Mouse (Mus musculus) hindbrain, embryonic 12.5 days (tissue): Measurements from ENCODE around the gene Map2k5. TPM values are rescaled to one million over a fixed set of nuclear protein-coding genes. Genes with fewer than 3 reads are reported as not detected.

Experiments used
- ATAC-seq: fragments of 200-750 bp; cut with Nextera tagmentation; 2 replicates; pipeline ENCODE4 v1.8.0; 2017; ENCODE audit warnings: moderate TSS enrichment; ENCODE audit not compliant: low FRiP score
- H3K27ac ChIP-seq: fragments of 300-500 bp; sonication (generic); 2 replicates; pipeline ENCODE4 v1.5.1; 2016; ENCODE audit warnings: mild to moderate bottlenecking
- H3K27me3 ChIP-seq: fragments of 300-500 bp; sonication (generic); 2 replicates; pipeline ENCODE4 v1.6.1; 2016; ENCODE audit warnings: mild to moderate bottlenecking
- H3K36me3 ChIP-seq: fragments of 300-500 bp; sonication (generic); 2 replicates; pipeline ENCODE4 v1.6.1; 2016; ENCODE audit warnings: mild to moderate bottlenecking
- H3K4me1 ChIP-seq: fragments of 300-500 bp; sonication (generic); 2 replicates; pipeline ENCODE4 v1.6.1; 2016
- H3K4me2 ChIP-seq: fragments of 300-500 bp; sonication (generic); replicated peaks from 2 replicates; pipeline ENCODE4 v1.6.1; 2016; ENCODE audit warnings: mild to moderate bottlenecking
- H3K4me3 ChIP-seq: fragments of 300-500 bp; sonication (generic); 2 replicates; pipeline ENCODE4 v1.5.1; 2016; ENCODE audit warnings: mild to moderate bottlenecking
- H3K9ac ChIP-seq: fragments of 300-500 bp; sonication (generic); 2 replicates; pipeline ENCODE4 v1.6.1; 2016; ENCODE audit warnings: mild to moderate bottlenecking, moderate library complexity
- H3K9me3 ChIP-seq: fragments of 300-500 bp; sonication (generic); replicated peaks from 2 replicates; pipeline ENCODE4 v1.6.1; 2016; ENCODE audit warnings: mild to moderate bottlenecking
- WGBS: fragments of 180-500 bp; shearing (Covaris S2); methylation state at CpG from one replicate; pipeline ENCODE4 v1.1.7; 2016; 5-methylcytosine and 5-hydroxymethylcytosine counted together
- polyA plus RNA-seq: library from polyadenylated mRNA; unstranded; fragments of >200 nt; fragmentation: Nextera tagmentation; extraction: Ambion mirVana; gene quantifications from 2 replicates; pipeline ENCODE4 v1.2.1, GENCODE M21; 2016

Gene Map2k5
- polyA plus RNA-seq, 1 experiment from 2014 or later: 42.0 TPM

DNA sequence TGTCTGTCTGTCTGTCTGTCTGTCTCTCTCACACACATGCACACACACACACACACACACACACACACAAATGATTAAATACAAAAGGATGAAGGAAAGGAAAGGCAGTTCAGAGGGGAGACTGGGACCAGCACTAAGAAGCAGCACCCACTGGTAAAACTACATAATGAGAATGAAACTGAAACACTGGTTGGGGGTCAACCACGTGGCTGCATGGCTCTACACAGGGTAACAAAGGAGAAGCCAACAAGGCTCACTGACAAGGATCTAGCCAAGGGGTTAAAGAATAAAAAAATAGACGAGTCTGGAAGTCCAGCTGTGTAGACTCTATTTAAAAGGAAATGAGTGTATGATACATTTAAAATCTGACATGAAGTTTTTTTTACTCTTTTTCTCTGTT is 205.8 kb downstream of the Map2k5 start:
- no peaks in the 10 kb centered on the region for H3K27me3 ChIP-seq
- H3K36me3 ChIP-seq: 0 out of 2 replicates have a peak, but pooled peaks cover 3% of the 10 kb centered on the region
- H3K4me1 ChIP-seq: peaks cover 17% of the 10 kb centered on the region; the same call in 1 of the 2 replicates
- WGBS: 41% methylated on average over 2 of the region's 2 CpGs
- H3K4me3 ChIP-seq: no peak overlapping the region
- no peak overlapping the region for H3K27ac ChIP-seq
- no peak overlapping the region for H3K9ac ChIP-seq
- H3K9me3 ChIP-seq: no peaks in the 10 kb centered on the region
- H3K4me2 ChIP-seq: no peak overlapping the region
- ATAC-seq: no peak

DNA sequence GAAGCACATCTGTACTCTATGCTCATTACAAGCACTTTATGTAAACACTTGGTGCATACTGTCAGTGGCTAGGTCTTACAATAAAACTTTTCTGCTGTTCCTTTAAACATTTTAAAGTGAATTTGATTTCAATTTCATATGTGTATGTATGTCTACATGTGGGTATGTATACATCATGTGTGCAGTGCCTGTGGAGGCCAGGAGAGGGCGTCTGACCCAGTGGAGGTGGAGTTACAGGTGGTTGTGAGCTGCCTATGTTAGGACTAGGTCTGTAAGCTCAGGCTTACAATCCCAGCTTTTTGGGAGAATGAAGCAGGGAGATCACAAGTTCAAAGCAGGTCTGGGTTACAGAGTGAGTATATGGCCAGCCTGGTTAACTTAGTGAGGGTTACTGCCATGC is 208.6 kb downstream of the Map2k5 start:
- no peak overlapping the region for H3K4me3 ChIP-seq
- ATAC-seq: no peak
- H3K36me3 ChIP-seq: 0 out of 2 replicates have a peak, but pooled peaks cover 3% of the 10 kb centered on the region
- WGBS: 94% methylated on average over 1 of the region's 1 CpGs
- H3K9ac ChIP-seq: no peak overlapping the region
- H3K9me3 ChIP-seq: no peaks in the 10 kb centered on the region
- no peak overlapping the region for H3K27ac ChIP-seq
- no peak overlapping the region for H3K4me2 ChIP-seq
- H3K27me3 ChIP-seq: no peaks in the 10 kb centered on the region
- H3K4me1 ChIP-seq: peaks cover 30% of the 10 kb centered on the region

DNA sequence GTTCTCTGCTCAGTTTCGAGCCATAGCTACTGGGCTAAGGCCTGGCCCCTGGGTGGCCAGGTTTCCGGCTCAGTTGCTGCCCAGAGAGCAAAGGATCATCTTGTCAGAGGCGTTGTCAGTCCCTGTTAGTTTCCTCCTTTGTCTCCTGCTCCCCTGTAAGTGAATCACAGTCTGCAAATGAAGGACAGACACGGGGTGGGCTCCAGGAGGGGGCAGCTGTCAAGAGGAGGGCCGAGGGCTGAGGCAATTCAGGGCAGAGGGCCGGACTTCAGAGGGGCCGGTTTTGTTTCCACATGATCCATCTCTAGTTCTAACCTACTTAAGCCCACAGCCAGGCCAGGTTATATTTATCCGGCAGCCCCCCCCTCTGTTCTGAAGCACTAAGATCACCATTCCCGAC is 212.6 kb downstream of the Map2k5 start:
- 0 out of 2 replicates have a peak, but pooled peaks cover 6% of the 10 kb centered on the region for H3K36me3 ChIP-seq
- no peak overlapping the region for H3K4me2 ChIP-seq
- no peak overlapping the region for H3K4me3 ChIP-seq
- H3K9me3 ChIP-seq: no peaks in the 10 kb centered on the region
- no peaks in the 10 kb centered on the region for H3K27me3 ChIP-seq
- H3K27ac ChIP-seq: no peak overlapping the region
- H3K9ac ChIP-seq: no peak overlapping the region
- 16% methylated on average over 9 of the region's 9 CpGs for WGBS
- H3K4me1 ChIP-seq: peaks cover 26% of the 10 kb centered on the region
- no peak for ATAC-seq

DNA sequence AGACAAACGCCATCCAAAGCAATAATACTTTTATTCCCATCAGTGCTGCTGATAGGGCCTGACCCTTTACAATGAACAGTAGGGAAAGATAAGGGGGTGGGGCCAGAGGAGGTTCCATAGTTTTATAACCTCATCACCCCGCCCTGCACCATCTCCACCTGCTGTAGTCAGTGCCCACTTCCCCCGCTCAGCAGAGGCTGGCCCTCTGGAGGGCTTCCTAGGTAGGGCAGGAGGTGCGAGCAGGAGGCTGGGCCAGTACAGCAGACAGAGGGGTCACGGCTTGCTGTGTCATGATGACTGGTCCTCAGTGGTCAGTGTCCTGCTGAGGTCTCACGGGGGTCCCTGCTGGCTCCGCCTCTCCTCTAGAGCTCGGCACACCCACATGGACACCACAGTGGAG is 213.9 kb downstream of the Map2k5 start:
- no peak for ATAC-seq
- no peak overlapping the region for H3K27ac ChIP-seq
- no peak overlapping the region for H3K9ac ChIP-seq
- H3K4me3 ChIP-seq: no peak overlapping the region
- H3K27me3 ChIP-seq: 0 out of 2 replicates have a peak, but pooled peaks cover 3% of the 10 kb centered on the region
- 69% methylated on average over 8 of the region's 8 CpGs for WGBS
- H3K4me2 ChIP-seq: no peak overlapping the region
- H3K4me1 ChIP-seq: peaks cover 26% of the 10 kb centered on the region
- 0 out of 2 replicates have a peak, but pooled peaks cover 3% of the 10 kb centered on the region for H3K36me3 ChIP-seq
- H3K9me3 ChIP-seq: no peaks in the 10 kb centered on the region

DNA sequence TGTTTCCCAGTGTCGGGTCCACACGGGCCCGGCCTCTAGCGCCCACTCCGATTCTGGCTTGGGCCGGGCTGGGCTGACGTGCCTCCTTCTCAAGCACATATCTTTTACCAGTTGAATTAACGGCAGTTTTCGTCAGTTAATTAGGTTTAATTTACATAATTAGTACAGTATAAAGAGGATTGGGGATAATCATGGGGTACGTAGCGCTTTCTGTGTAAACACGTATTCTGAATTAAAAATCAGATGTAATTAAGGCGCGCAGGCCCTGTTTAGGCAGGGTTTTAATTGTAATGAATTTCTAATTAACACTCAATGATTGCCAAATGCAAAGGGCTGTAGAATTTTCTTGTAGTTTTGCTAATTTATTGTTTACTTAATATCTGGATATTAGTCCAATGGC is 225.8 kb downstream of the Map2k5 start:
- Histone ChIP-seq H3K4me3 (no peak overlapping the region), H3K9me3 (no peaks in the 10 kb centered on the region), H3K9ac (no peak overlapping the region), H3K36me3 (no peaks in the 10 kb centered on the region), H3K4me1 (peaks cover 40% of the 10 kb centered on the region), H3K4me2 (peak overlapping the region; percentile 79; the same call in 1 of the 2 replicates), H3K27ac (no peak overlapping the region), H3K27me3 (peaks cover 82% of the 10 kb centered on the region)
- no peak for ATAC-seq
- 18% methylated on average over 14 of the region's 14 CpGs for WGBS

DNA sequence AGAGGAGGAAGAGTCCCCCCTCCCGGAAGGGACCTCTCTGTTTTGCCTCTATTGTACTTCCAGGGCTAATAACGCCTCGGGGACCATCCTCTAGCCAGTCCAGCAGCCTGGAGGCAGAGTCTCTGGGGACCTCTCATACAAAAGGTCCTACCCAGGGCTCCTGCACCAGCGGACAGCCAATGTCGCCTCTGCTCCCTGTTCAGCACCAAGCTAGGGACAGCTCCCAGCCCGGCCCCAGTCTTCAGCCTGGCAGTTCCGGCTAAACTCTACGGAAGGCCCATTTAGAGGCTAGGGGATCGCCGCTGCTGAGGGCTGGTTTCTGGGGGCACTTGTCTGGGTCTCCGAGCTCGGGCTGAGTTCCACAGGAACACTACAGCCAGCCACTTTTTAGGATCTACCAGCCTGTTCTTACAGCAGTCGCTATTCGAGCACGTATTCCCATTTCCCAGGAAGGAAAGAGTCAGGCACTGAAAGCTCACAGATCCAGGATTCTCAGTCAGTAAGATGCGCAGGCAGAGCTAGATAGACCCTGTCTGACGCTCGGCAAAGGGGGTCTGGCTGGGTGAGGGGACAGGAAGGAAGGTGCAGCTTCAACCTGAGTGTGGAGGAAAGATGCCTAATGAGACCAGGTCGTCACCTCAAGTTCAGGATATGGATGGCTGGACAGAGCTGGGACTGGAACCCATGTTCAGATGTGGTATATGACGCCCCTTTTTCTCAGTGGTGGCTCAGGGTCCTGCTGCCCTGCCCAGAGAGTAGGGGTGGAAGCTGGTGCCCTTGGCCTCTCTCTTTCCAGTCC is 226.4 kb downstream of the Map2k5 start:
- H3K36me3 ChIP-seq: no peaks in the 10 kb centered on the region
- peaks cover 46% of the 10 kb centered on the region for H3K4me1 ChIP-seq
- H3K27me3 ChIP-seq: peaks cover 88% of the 10 kb centered on the region
- 0 out of 2 replicates have a peak, but pooled peaks have one; percentile 12 for ATAC-seq
- H3K27ac ChIP-seq: peak overlapping the region; percentile 66; the same call in 1 of the 2 replicates
- 1% methylated on average over 20 of the region's 20 CpGs for WGBS
- H3K4me3 ChIP-seq: 0 out of 2 replicates have a peak overlapping the region, but pooled peaks have one; percentile 7
- H3K9me3 ChIP-seq: no peaks in the 10 kb centered on the region
- peak overlapping the region; percentile 79 for H3K4me2 ChIP-seq
- H3K9ac ChIP-seq: no peak overlapping the region

DNA sequence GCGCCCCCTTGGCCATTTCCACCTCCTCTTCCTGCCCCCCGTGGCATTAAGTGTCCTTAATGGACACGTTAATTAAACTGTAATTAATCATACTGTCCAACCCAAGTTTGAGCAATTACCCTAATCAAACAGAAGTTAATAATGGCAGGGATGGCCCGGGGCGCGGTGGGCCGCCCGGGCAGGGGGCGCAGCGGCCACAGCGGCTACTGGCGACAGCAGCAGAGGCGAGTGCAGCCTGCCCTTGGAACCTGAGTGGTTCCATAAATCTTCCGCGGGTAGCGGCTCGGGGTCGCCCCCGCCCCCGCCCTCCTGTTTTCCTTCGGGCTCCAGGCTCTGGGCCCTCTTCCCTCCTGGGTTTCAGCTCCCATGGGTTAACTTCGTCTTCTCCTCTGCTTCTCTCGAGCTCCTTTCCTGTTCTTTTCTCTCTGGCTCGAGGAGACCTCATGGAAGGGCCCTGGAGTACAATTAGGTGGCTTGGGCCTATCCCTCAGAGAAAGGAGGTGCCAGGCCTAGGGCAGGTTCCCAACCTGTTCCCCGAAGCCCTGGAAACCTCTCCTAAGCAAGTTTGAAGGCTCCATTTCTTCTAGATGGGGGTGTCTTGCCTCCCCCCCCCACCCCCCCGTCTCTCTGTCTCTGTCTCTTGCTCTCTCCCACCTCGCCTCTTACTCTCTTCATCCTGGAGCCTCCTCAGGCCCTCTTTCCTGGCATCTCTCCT is 227.5 kb downstream of the Map2k5 start:
- ATAC-seq: no peak
- 0 out of 2 replicates have a peak overlapping the region, but pooled peaks have one; percentile 7 for H3K4me3 ChIP-seq
- H3K9me3 ChIP-seq: no peaks in the 10 kb centered on the region
- peaks cover 54% of the 10 kb centered on the region for H3K4me1 ChIP-seq
- peak overlapping the region; percentile 79 for H3K4me2 ChIP-seq
- no peak overlapping the region for H3K9ac ChIP-seq
- WGBS: 2% methylated on average over 27 of the region's 27 CpGs
- H3K36me3 ChIP-seq: no peaks in the 10 kb centered on the region
- peaks cover 93% of the 10 kb centered on the region for H3K27me3 ChIP-seq
- H3K27ac ChIP-seq: peak overlapping the region; percentile 66; the same call in 1 of the 2 replicates

DNA sequence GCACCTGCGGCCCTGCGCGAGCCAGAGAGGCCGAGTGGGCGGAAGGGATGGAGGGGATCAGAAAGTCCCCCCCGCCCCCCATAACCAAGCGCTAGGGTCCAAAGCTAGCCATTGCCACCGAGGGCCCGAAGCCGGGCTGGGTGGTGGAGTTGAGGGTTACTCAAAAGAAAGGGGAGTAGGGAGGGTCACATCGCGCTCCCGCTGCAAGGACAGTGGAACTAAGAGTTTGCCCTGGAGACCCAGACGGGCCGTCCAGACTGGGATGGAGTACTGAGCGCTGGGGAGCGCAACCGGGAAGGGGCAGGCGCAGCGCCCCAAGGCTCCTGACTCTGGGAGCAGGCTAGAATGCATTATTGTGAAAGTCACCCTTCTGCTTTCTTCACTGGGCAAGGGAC is 228.3 kb downstream of the Map2k5 start:
- H3K4me1 ChIP-seq: peaks cover 58% of the 10 kb centered on the region
- peak overlapping the region; percentile 49 for H3K4me3 ChIP-seq
- peak overlapping the region; percentile 79 for H3K4me2 ChIP-seq
- H3K36me3 ChIP-seq: no peaks in the 10 kb centered on the region
- H3K27ac ChIP-seq: peak overlapping the region; percentile 88
- peak overlapping the region; percentile 73 for H3K9ac ChIP-seq
- 1% methylated on average over 20 of the region's 20 CpGs for WGBS
- H3K9me3 ChIP-seq: no peaks in the 10 kb centered on the region
- 0 out of 2 replicates have a peak, but pooled peaks have one; percentile 7 for ATAC-seq
- peaks cover 98% of the 10 kb centered on the region for H3K27me3 ChIP-seq

DNA sequence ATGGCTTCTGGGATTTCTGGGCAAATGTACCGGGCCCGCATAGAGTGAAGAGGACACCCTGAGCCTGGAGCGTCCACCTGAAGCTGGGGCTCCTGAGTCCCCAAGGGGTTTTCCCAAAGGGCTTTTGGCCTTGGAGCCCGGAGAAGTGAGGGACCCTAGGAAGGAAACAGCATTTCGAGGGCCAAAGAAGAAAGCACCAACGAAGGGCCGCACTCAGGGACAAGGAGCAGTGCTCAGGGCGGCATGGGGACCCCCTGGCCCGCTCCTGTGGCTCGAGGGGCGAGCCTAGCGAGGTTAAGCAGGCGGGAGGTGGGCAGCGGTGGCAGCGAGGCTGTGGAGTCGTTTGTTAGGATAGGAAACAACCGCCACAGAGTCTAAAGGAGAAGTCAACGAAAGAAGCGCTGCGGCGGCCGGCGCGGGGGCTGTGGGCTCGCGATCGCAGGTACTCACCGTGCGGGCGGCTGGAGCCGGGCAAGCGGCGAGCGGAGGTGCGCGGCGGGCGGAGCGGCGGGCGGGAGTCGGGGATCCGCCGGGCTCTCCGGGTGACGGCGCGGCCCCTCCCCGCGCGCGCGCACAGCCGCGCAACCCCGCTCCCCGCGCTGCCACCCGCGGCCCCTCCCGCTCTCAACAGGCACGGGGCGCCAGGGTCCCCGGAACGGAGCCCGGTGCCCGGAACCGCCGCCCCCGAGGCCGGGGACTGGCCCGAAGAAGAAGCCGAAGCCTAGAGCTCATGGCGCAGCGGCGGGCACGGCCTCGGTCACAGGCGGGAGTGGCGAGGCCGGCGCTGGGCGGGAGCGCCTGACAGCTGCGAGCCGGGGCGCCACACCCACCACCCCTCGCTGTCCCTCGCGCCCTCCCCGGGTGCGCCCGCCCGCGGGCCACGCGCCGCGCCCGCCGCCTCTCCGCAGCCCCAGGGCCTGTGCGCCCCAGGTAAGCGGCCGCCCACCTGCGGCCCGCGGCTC is 229.0 kb downstream of the Map2k5 start, which contains the start of gene Skor1:
Gene Skor1, minus strand, starts transcription at position 552 of the 962 bp plus-strand sequence.
- H3K4me1 ChIP-seq: peaks cover 62% of the 10 kb centered on the region
- peak within 1 kb of the TSS; percentile 49 for H3K4me3 ChIP-seq
- peak within 1 kb of the TSS; percentile 73 for H3K9ac ChIP-seq
- no peaks in the 10 kb centered on the region for H3K36me3 ChIP-seq
- under 1% methylated on average over 79 of the region's 108 CpGs for WGBS
- peak within 1 kb of the TSS; percentile 79 for H3K4me2 ChIP-seq
- no peaks in the 10 kb centered on the region for H3K9me3 ChIP-seq
- H3K27me3 ChIP-seq: peaks cover 100% of the 10 kb centered on the region
- ATAC-seq: no peak
- H3K27ac ChIP-seq: peak within 1 kb of the TSS; percentile 88

DNA sequence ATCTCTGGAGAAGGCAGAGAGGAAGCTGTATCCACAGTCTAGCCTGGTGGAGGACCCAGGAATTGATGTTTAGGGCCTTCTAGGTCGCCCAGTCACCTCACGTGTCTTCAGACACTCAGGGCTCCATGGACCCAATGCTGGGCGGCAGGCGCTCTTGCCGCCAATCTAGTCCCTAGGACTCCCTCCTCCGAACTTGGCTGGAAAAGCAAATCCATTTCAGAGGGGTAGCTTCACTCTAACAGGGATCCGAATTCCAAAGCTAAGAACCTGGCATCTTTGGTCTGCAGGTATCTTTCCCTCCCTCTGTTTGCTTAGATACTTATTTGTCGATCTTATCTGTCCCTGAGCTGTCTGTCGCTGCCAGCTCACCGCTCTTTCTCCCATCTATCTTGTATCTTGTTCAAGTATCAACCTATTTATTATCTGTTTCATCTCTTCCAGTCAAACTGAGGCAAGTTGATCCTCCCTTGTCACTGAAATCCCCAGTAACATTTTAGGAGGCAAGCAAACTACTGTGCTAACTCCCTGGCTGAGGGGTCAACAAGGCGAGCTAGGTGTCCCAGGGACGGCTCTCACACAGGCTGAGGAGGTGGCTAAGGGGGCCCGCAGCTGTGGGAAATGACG is 229.8 kb downstream of the Map2k5 start:
- Histone ChIP-seq H3K4me1 (peaks cover 69% of the 10 kb centered on the region), H3K4me2 (peak overlapping the region; percentile 79), H3K27ac (peak overlapping the region; percentile 88), H3K9me3 (no peaks in the 10 kb centered on the region), H3K4me3 (peak overlapping the region; percentile 49), H3K9ac (peak overlapping the region; percentile 73), H3K36me3 (no peaks in the 10 kb centered on the region), H3K27me3 (peaks cover 100% of the 10 kb centered on the region)
- under 1% methylated on average over 14 of the region's 14 CpGs for WGBS
- no peak for ATAC-seq

DNA sequence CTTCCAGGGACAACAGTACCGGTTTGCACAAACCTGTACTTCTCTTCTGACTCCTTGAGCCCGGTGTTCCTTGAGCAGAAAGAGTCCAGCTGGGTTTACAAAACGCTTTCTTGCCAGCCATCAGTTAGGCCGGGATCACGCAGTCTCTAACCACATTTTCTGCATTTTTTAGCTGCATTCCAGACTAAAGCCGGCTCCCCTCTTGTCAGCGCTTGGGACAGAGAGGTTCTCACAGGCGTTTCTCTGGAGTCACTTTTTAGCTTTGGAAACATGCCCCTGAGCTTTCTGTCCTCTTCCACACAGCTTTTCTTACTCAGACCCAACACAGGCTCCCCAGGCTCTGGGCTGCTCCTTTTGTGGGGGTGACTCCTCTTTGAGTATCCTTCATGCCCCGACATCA is 230.4 kb downstream of the Map2k5 start:
- H3K4me2 ChIP-seq: peak overlapping the region; percentile 79

More for the DNA sequence above, 230.4 kb downstream of the Map2k5 start:
- H3K9me3 ChIP-seq: no peaks in the 10 kb centered on the region
- H3K36me3 ChIP-seq: no peaks in the 10 kb centered on the region
- H3K9ac ChIP-seq: peak overlapping the region; percentile 73
- peak overlapping the region; percentile 49 for H3K4me3 ChIP-seq
- no peak for ATAC-seq
- peaks cover 70% of the 10 kb centered on the region for H3K4me1 ChIP-seq
- H3K27me3 ChIP-seq: peaks cover 100% of the 10 kb centered on the region
- 2% methylated on average over 9 of the region's 9 CpGs for WGBS
- H3K27ac ChIP-seq: peak overlapping the region; percentile 88
